Comparison of ENCODE assay signal across 8 mouse cellular contexts in the genomic region with DNA sequence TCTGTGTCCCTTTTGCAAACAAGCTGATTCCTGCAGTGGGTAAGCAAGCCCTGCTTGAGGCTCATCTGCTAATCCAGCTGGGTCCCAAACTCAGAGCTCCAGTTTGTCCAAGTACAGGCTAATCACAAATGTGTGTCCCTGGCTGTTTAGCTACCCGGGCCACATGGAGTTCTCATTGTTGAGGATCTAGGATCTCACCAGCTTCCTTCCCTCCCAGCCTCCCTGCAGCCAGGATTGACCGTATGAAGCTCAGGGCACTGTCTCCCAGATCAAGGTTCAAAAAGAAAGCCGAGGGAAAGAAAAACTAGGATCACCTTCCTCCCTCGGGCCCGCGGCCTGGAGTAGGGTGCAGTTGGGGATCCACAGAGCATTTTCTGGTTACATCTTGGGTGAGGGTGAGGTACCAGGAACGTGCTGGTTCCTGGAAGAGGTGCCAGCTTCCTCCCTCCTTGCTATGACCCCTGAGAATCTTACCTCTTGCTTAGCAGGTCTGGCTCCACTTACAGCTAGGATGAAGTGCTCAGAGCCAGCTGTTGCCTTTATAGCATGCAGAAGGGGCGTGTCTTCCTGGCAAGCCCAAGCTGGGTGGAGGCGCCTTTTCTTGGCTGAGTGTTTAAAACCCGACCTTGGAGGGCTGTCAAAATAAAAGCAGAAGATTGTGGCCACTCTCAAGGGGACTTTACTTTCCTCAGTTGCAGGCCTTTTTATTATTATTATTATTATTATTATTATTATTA. TPM values are rescaled to one million over a fixed set of nuclear protein-coding genes. Genes with fewer than 3 reads are reported as not detected.
DNase-seq lines count a peak whose midpoint lies in the region; ATAC-seq and TF ChIP-seq lines count a peak whose summit lies in the region.

A gene (minus strand): TSS at position 518 of the 737 bp plus-strand sequence.

- peak within 1 kb of the TSS; percentile 51; the same call in 1 of the 2 replicates for H3K27ac ChIP-seq in layer of hippocampus, adult 2 months
- no peak within 1 kb of the TSS for H3K27ac ChIP-seq in kidney, embryonic 16.5 days (ENCODE audit: low read length)
- H3K27ac ChIP-seq in testis, adult 2 months (ENCODE audit: control insufficient read depth, insufficient read depth, low read depth, low read length): no peak within 1 kb of the TSS
- H3K27ac ChIP-seq in hindbrain, embryonic 13.5 days: no peak within 1 kb of the TSS
- H3K27ac ChIP-seq in midbrain, postnatal 0 days (ENCODE audit: low read depth, low read length): no peak within 1 kb of the TSS

- TF ChIP-seq CTCF in layer of hippocampus, adult 2 months (conservative IDR thresholded peaks at IDR 0.05): no peak
- TF ChIP-seq CTCF in testis, adult 2 months (IDR thresholded peaks at IDR 0.05; ENCODE audit: control insufficient read depth, insufficient read depth, insufficient replicate concordance, low read depth, low read length): no peak
- no peak for TF ChIP-seq CTCF in midbrain, postnatal 0 days (IDR thresholded peaks at IDR 0.05)

- H3K4me2 ChIP-seq in kidney, embryonic 16.5 days (replicated peaks; ENCODE audit: low read depth, low read length): peak within 1 kb of the TSS; percentile 16; the same call in 1 of the 2 replicates
- H3K4me2 ChIP-seq in hindbrain, embryonic 13.5 days: no peak within 1 kb of the TSS
- H3K4me2 ChIP-seq in midbrain, postnatal 0 days (ENCODE audit: low read depth, low read length, poor library complexity, severe bottlenecking): no peak within 1 kb of the TSS

- H3K4me1 ChIP-seq in kidney, embryonic 16.5 days (ENCODE audit: insufficient read depth, low read length): peaks cover 20% of the 10 kb centered on the region
- no peaks in the 10 kb centered on the region for H3K4me1 ChIP-seq in testis, adult 2 months (ENCODE audit: control insufficient read depth, insufficient read depth, low read length)
- no peaks in the 10 kb centered on the region for H3K4me1 ChIP-seq in hindbrain, embryonic 13.5 days (replicated peaks)
- H3K4me1 ChIP-seq in midbrain, postnatal 0 days (ENCODE audit: insufficient read depth, low read length): no peaks in the 10 kb centered on the region

- no peaks in the 10 kb centered on the region for H3K36me3 ChIP-seq in kidney, embryonic 16.5 days (ENCODE audit: insufficient read depth, low read length)
- H3K36me3 ChIP-seq in testis, adult 2 months (ENCODE audit: control insufficient read depth, insufficient read depth, low read length): no peaks in the 10 kb centered on the region
- H3K36me3 ChIP-seq in hindbrain, embryonic 13.5 days: no peaks in the 10 kb centered on the region
- no peaks in the 10 kb centered on the region for H3K36me3 ChIP-seq in midbrain, postnatal 0 days (ENCODE audit: insufficient read depth, low read length)

- DNase-seq in layer of hippocampus, adult 2 months (ENCODE audit: low spot score in 2 of 2): no peak
- no peak for DNase-seq in layer of hippocampus, adult 11-12 months (ENCODE audit: low spot score)
- peak; percentile 66 for DNase-seq in gastrocnemius, postnatal 25 days
- peak; percentile 87 for DNase-seq in lung, postnatal 10 days
- no peak for DNase-seq in midbrain, postnatal 0 days (ENCODE audit: low spot score)

- no peaks in the 10 kb centered on the region for H3K27me3 ChIP-seq in kidney, embryonic 16.5 days (ENCODE audit: insufficient read depth, low read length)
- no peaks in the 10 kb centered on the region for H3K27me3 ChIP-seq in testis, adult 2 months (ENCODE audit: control insufficient read depth, insufficient read depth, low read length)
- no peaks in the 10 kb centered on the region for H3K27me3 ChIP-seq in hindbrain, embryonic 13.5 days
- H3K27me3 ChIP-seq in midbrain, postnatal 0 days (ENCODE audit: insufficient read depth, low read length): peaks cover 4% of the 10 kb centered on the region; the same call in 1 of the 2 replicates

- peak; percentile 43; the same call in 1 of the 2 replicates for TF ChIP-seq POLR2A in testis, adult 2 months (IDR thresholded peaks at IDR 0.05; ENCODE audit: control insufficient read depth, low read depth, low read length)

- no peaks in the 10 kb centered on the region for H3K9me3 ChIP-seq in kidney, embryonic 16.5 days (ENCODE audit: low read length)
- H3K9me3 ChIP-seq in hindbrain, embryonic 13.5 days: no peaks in the 10 kb centered on the region
- no peaks in the 10 kb centered on the region for H3K9me3 ChIP-seq in midbrain, postnatal 0 days (ENCODE audit: low read length)

- H3K4me3 ChIP-seq in layer of hippocampus, adult 2 months: no peak within 1 kb of the TSS
- H3K4me3 ChIP-seq in kidney, embryonic 16.5 days (ENCODE audit: low read length): no peak within 1 kb of the TSS
- H3K4me3 ChIP-seq in testis, adult 2 months (ENCODE audit: control insufficient read depth, low read depth, low read length): peak within 1 kb of the TSS; percentile 15; the same call in 1 of the 2 replicates
- H3K4me3 ChIP-seq in hindbrain, embryonic 13.5 days: no peak within 1 kb of the TSS
- H3K4me3 ChIP-seq in midbrain, postnatal 0 days (ENCODE audit: low read depth, low read length): no peak within 1 kb of the TSS

- H3K9ac ChIP-seq in kidney, embryonic 16.5 days (replicated peaks; ENCODE audit: low read length): no peak within 1 kb of the TSS
- no peak within 1 kb of the TSS for H3K9ac ChIP-seq in hindbrain, embryonic 13.5 days
- no peak within 1 kb of the TSS for H3K9ac ChIP-seq in midbrain, postnatal 0 days (replicated peaks; ENCODE audit: low read length, poor library complexity, severe bottlenecking)

- ATAC-seq in kidney, embryonic 16.5 days (ENCODE audit: low FRiP score, low TSS enrichment): peak; percentile 71; the same call in 1 of the 2 replicates
- no peak for ATAC-seq in hindbrain, embryonic 13.5 days (ENCODE audit: low FRiP score)
- no peak for ATAC-seq in midbrain, postnatal 0 days (ENCODE audit: low FRiP score)

- 47% methylated on average over 10 of the region's 10 CpGs for WGBS in kidney, embryonic 16.5 days
- 69% methylated on average over 10 of the region's 10 CpGs for WGBS in hindbrain, embryonic 13.5 days
- 67% methylated on average over 10 of the region's 10 CpGs for WGBS in midbrain, postnatal 0 days

RNA-seq across cellular contexts. Expression of the gene that starts here (rescaled TPM):
- 1 to 10 TPM; 5.3 to 6.6 TPM for total RNA-seq in layer of hippocampus, adult 2 months (2021)
- total RNA-seq in gastrocnemius, postnatal 25 days (2021): 1 to 10 TPM; 5.4 to 7.8 TPM
- polyA plus RNA-seq in kidney, embryonic 16.5 days (2015; fragmentation: Nextera tagmentation; extraction: Ambion mirVana): 10.3 and 12.1 TPM in 2 replicates
- 1.3 and 2.1 TPM in 2 replicates for polyA plus RNA-seq in testis, adult 2 months (2012; rRNA removed)
- polyA plus RNA-seq in hindbrain, embryonic 13.5 days (2015; fragmentation: Nextera tagmentation; extraction: Ambion mirVana): 1.2 and 1.4 TPM in 2 replicates
- 2.0 and 4.3 TPM in 2 replicates for total RNA-seq in midbrain, postnatal 0 days (2014; rRNA removed)
- polyA plus RNA-seq in midbrain, postnatal 0 days (2015; fragmentation: Nextera tagmentation; extraction: Ambion mirVana): 4.3 and 4.9 TPM in 2 replicates

Comparison
In these comparisons a context has a peak if more than half of its experiments do, and no peak if none do; other contexts are left out.
1. DNase-seq: peak in gastrocnemius, postnatal 25 days (single experiment) and lung, postnatal 10 days (single experiment); none in layer of hippocampus, adult 2 months (0 of 2), layer of hippocampus, adult 11-12 months (single experiment) and midbrain, postnatal 0 days (single experiment).